In genomic region chr1:131757211-131757610, GRCm38 (mm10) we compare ENCODE assay signal across 34 mouse cellular contexts. TPM values are rescaled to one million over a fixed set of nuclear protein-coding genes. Genes with fewer than 3 reads are reported as not detected.
"Had no signal": no experiment of that assay in that cellular context is flagged by ENCODE, and none has a peak within 500 bp of the region (broad histone marks: within the 10 kb centered on the region; RNA-seq: fewer than 3 reads in every experiment).

No protein-coding gene starts in this region.

- H3K9me3 ChIP-seq: heart, embryonic 12.5 days; heart, embryonic 13.5 days; heart, embryonic 15.5 days; hindbrain, embryonic 10.5 days; hindbrain, embryonic 12.5 days; hindbrain, embryonic 13.5 days; hindbrain, embryonic 15.5 days; intestine, embryonic 15.5 days; kidney, embryonic 15.5 days had no signal

- ATAC-seq: hindbrain, embryonic 16.5 days; hindbrain, postnatal 0 days; inflammation-experienced regulatory T-cells, adult 6 months; intestine, embryonic 15.5 days; intestine, embryonic 16.5 days; intestine, postnatal 0 days had no signal

- H3K36me3 ChIP-seq: heart, embryonic 12.5 days; heart, embryonic 13.5 days; heart, embryonic 15.5 days; hindbrain, embryonic 10.5 days; hindbrain, embryonic 12.5 days; hindbrain, embryonic 13.5 days; hindbrain, embryonic 15.5 days; intestine, embryonic 15.5 days; kidney, embryonic 15.5 days had no signal

- H3K4me3 ChIP-seq: heart, embryonic 12.5 days; heart, embryonic 13.5 days; heart, embryonic 15.5 days; hindbrain, embryonic 10.5 days; hindbrain, embryonic 12.5 days; hindbrain, embryonic 13.5 days; hindbrain, embryonic 15.5 days; intestine, embryonic 15.5 days; kidney, embryonic 15.5 days; layer of hippocampus, adult 2 months; left cerebral cortex, adult 2 months had no signal

- DNase-seq: heart, postnatal 10 days; heart, postnatal 36 days; heart, postnatal 4 days; kidney, adult 11 months; kidney, adult 18-20 months; kidney, adult 2 months; kidney, adult 8-10 months; kidney, adult 9 months; kidney, postnatal 10 days; kidney, postnatal 14 days; kidney, postnatal 36 days; kidney, postnatal 4 days; layer of hippocampus, adult 9-11 months; layer of hippocampus, postnatal 36 days had no signal

- H3K27me3 ChIP-seq: heart, embryonic 15.5 days; hindbrain, embryonic 12.5 days; hindbrain, embryonic 13.5 days; hindbrain, embryonic 15.5 days; intestine, embryonic 15.5 days; kidney, embryonic 15.5 days had no signal

- H3K27ac ChIP-seq: heart, embryonic 13.5 days; heart, embryonic 15.5 days; hindbrain, embryonic 10.5 days; hindbrain, embryonic 12.5 days; hindbrain, embryonic 13.5 days; hindbrain, embryonic 14.5 days; hindbrain, embryonic 15.5 days; hindbrain, postnatal 0 days; intestine, embryonic 15.5 days; kidney, embryonic 15.5 days; kidney, postnatal 0 days; layer of hippocampus, adult 2 months; left cerebral cortex, adult 2 months had no signal

- H3K4me2 ChIP-seq: heart, embryonic 12.5 days; heart, embryonic 13.5 days; heart, embryonic 15.5 days; hindbrain, embryonic 12.5 days; hindbrain, embryonic 13.5 days; hindbrain, embryonic 14.5 days; hindbrain, embryonic 15.5 days; intestine, embryonic 15.5 days; kidney, embryonic 15.5 days had no signal

- H3K4me1 ChIP-seq: hindbrain, embryonic 15.5 days; intestine, embryonic 15.5 days; kidney, embryonic 15.5 days had no signal

- H3K9ac ChIP-seq: heart, embryonic 12.5 days; heart, embryonic 13.5 days; heart, embryonic 15.5 days; hindbrain, embryonic 12.5 days; hindbrain, embryonic 13.5 days; hindbrain, embryonic 14.5 days; hindbrain, embryonic 15.5 days; intestine, embryonic 15.5 days; kidney, embryonic 15.5 days had no signal

RNA-seq across cellular contexts. Expression of gene Slc26a9, which starts 13.4 kb away (rescaled TPM):
- total RNA-seq: heart, postnatal 10 days; heart, postnatal 25 days; heart, postnatal 36 days; hematopoietic stem cell, adult 5-6 weeks had no signal
- polyA plus RNA-seq: inflammation-experienced regulatory T-cells, adult 6 months; kidney, adult 2 months had no signal

RNA-seq across cellular contexts. Expression of gene Pm20d1, which starts 40.0 kb away (rescaled TPM):
- total RNA-seq: hematopoietic stem cell, adult 5-6 weeks had no signal
